Comparison of ENCODE assay signal across 17 mouse cellular contexts in the genomic region with DNA sequence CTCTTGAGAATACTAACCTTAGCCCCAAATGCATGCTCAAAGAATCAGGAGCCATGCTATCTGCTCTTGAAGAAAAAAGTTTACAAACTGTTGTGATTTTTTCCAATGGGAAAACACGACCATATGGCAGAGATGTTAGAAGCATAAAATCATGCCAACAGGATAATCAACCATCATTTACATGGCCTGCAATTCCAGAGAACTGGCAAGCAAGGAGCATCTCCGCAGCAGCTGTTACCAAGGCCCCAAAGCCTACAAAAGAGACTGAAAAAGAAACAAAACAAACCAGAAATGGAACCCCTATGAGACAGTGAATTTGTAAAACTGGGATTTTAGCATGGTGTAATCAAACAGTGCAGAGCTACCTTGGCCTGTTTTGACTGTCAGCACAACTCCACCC.
A peak's percentile ranks its signal among the peaks of the same experiment; 100 is the strongest.
DNase-seq lines count a peak whose midpoint lies in the region; ATAC-seq lines count a peak whose summit lies in the region.
"Had no signal": no experiment of that assay in that cellular context is flagged by ENCODE, and none has a peak within 500 bp of the region (broad histone marks: within the 10 kb centered on the region; RNA-seq: fewer than 3 reads in every experiment).

No protein-coding gene starts in this region.

- intact Hi-C loops in left cerebral cortex, postnatal 14 days (cut with DNase I), result no loop called here

- peak; percentile 90 for ATAC-seq in frontal cortex, adult (ENCODE audit: low TSS enrichment)
- no peak for ATAC-seq in erythroblast, adult 5-6 weeks (replicated peaks; ENCODE audit: low FRiP score, poor library complexity, severe bottlenecking)
- ATAC-seq: activated CD4-positive, CD25-positive, alpha-beta regulatory T cell, adult 4 months; intestine, embryonic 15.5 days; midbrain, embryonic 16.5 days; Patski had no signal

- no peak for DNase-seq in frontal cortex, postnatal 10 days (ENCODE audit: low spot score in 2 of 2)
- peak; percentile 74 for DNase-seq in brain, adult 2 months (ENCODE audit: low read depth, low spot score)
- peak; percentile 31 to 62 for DNase-seq in layer of hippocampus, adult 18-20 months (ENCODE audit: low spot score in 2 of 2)
- DNase-seq in left cerebral cortex, postnatal 14 days (ENCODE audit: low spot score in 2 of 2), result peak; percentile 2 to 10
- DNase-seq in thymus, postnatal 25 days, result no peak
- no peak for DNase-seq in spleen, postnatal 36 days (ENCODE audit: low spot score in 2 of 2)
- DNase-seq: adrenal gland, postnatal 36 days; gastrocnemius, postnatal 36 days; heart, postnatal 10 days; lung, postnatal 10 days; thymus, adult 2 months had no signal

Comparison
In these comparisons a context has a peak if more than half of its experiments do, and no peak if none do; other contexts are left out.
1. DNase-seq: peak in brain, adult 2 months (single experiment), layer of hippocampus, adult 18-20 months (2 of 2) and left cerebral cortex, postnatal 14 days (2 of 2); none in frontal cortex, postnatal 10 days (0 of 2), thymus, postnatal 25 days (single experiment) and spleen, postnatal 36 days (0 of 2).